Mouse (Mus musculus): ENCODE results near the gene Hist2h2aa1. TPM values are rescaled to one million over a fixed set of nuclear protein-coding genes. Genes with fewer than 3 reads are reported as not detected.

The Hist2h2aa1 gene
- polyA plus RNA-seq (2015; fragmentation: Nextera tagmentation; extraction: Ambion mirVana), result 71.6 and 129 TPM in 2 replicates

DNA sequence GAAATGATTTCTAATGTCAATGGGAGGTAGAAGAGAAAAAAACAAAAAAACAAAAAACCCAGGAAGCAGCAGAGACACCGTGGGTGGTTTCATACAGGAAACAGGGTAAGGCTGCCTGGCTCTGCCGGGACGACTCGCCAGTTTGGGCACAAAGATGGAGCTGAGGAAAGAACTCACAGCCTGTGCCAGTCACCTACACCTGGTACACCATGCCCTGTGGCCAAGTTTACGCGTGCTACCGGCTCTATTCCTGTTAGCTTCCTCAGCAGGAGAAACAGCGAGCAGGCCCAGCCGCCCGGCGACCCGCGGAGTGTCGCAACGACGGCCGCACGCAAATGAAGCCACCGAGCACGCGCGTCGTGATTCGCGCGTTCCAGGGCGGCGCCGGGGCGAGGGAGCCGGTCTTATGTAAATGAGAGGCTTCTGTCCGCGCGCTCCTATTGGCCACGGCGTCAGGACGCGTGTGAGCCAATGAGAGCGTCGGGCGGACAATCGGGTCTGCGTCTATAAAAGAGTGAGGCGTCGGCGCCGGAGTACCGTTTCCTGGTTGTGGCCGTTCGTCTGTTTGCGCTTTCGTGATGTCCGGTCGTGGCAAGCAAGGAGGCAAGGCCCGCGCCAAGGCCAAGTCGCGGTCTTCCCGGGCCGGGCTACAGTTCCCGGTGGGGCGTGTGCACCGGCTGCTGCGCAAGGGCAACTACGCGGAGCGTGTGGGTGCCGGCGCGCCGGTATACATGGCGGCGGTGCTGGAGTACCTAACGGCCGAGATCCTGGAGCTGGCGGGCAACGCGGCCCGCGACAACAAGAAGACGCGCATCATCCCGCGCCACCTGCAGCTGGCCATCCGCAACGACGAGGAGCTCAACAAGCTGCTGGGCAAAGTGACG is at the start of gene Hist2h2aa1:
Gene Hist2h2aa1 (plus strand): TSS at position 495 of the 884 bp plus-strand sequence.

DNA sequence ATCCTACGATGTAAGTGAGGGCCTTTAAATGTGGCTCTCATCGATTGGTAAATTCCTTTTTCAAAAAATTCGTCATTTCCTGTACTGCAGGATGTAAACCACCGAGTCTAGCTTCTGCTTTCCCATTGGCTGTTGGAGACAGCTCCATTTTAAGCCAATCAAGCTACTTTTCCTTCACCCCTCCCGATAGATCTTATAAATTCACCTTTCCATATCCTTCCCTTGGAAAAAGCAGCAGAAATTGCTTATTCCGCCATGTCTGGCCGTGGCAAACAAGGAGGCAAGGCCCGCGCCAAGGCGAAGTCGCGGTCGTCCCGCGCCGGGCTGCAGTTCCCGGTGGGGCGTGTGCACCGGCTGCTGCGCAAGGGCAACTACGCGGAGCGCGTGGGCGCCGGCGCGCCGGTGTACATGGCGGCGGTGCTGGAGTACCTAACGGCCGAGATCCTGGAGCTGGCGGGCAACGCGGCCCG is 25.6 kb upstream of the Hist2h2aa1 start, which contains the start of the genes Bola1 and Hist2h2ab:
Gene Bola1 (minus strand): TSS at position 49 of the 470 bp plus-strand sequence.
Gene Hist2h2ab (plus strand): TSS at position 205 of the 470 bp plus-strand sequence.

DNA sequence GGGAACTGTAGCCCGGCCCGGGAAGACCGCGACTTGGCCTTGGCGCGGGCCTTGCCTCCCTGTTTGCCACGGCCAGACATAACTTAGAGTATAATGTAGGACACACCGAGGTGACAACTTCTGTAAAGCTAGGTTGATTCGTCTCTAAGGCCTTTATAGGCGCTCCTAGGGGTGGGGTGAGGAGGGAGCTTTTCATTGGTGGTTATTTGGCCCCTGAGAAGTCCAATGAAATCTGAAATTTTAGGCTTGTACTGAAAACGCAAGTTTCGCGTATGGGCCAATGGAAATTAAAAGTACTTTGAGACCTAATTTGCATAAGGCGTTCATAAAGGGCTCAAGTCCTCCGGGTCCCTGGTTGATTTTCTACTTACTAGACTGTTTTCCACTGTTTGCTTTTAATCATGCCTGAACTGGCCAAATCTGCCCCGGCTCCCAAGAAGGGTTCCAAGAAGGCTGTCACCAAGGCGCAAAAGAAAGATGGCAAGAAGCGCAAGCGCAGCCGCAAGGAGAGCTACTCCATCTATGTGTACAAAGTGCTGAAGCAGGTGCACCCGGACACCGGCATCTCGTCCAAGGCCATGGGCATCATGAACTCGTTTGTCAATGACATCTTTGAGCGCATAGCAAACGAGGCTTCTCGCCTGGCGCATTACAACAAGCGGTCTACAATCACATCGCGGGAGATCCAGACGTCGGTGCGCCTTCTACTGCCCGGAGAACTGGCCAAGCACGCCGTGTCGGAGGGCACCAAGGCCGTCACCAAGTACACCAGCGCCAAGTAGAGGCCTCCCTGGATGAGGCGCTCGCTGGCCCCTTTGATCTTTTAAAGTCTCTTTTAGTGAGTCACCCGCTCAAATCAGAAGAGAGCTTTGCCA is 24.3 kb upstream of the Hist2h2aa1 start, which contains the start of the genes Hist2h2ac and Hist2h2be:
Gene Hist2h2ac (minus strand): TSS at position 116 of the 875 bp plus-strand sequence.
Gene Hist2h2be (plus strand): TSS at position 355 of the 875 bp plus-strand sequence.

DNA sequence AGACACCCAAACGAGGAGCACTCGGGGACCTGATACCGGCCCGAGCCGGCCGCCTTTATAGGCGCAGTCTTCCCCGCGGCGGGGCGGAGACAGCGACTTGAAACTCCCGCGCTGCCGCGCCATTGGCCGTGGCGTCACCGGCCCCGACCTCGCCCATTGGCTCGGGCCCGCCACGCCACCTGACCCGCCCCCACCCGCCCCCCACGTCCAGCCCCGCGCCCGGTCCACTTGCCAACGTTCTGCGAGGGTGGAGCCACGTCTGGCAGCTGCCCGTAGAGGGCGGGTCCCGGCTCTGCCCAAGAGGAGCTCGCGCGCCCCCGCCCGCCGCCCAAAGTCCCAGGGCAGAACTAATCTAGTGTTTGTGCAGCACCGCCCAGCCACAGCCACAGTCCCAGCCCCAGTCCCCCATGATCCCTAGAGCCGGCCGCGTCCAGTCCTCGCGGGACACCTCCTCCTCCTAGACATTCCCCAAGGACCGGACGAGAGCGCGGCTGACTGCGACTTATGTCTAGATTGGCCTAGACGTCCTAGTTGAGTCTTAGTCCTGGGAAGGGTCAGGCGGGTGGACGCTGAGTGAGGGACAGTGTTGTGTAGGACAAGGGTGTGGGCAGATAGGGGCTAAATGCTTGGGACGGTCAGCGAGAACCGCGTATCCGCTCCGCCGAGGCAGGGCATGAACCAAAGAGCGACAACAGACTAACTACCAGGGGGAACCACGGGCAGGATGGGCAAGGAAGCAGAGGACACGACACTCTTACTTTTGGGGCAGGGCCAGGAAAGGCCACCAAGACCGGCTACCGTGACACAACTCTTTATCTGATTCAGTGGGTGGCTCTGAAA is 6.1 kb upstream of the Hist2h2aa1 start, which contains the start of gene Hist2h3c2:
Gene Hist2h3c2 (minus strand): TSS at position 174 of the 840 bp plus-strand sequence.

DNA sequence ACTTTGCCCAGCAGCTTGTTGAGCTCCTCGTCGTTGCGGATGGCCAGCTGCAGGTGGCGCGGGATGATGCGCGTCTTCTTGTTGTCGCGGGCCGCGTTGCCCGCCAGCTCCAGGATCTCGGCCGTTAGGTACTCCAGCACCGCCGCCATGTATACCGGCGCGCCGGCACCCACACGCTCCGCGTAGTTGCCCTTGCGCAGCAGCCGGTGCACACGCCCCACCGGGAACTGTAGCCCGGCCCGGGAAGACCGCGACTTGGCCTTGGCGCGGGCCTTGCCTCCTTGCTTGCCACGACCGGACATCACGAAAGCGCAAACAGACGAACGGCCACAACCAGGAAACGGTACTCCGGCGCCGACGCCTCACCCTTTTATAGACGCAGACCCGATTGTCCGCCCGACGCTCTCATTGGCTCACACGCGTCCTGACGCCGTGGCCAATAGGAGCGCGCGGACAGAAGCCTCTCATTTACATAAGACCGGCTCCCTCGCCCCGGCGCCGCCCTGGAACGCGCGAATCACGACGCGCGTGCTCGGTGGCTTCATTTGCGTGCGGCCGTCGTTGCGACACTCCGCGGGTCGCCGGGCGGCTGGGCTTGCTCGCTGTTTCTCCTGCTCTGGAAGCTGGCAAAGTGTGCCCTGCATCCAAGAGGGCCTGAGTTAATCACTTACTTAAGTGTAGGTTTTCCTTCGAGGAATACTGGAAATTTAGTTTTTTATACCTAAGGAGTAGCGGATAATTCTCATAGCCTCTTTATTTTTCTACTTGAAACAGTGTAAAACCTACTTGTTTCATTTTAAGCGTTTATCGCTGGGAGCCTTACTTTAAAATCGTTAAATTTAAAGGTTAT is 5.1 kb upstream of the Hist2h2aa1 start, which contains the start of gene Hist2h2aa2:
Gene Hist2h2aa2 (minus strand): TSS at position 328 of the 850 bp plus-strand sequence.

DNA sequence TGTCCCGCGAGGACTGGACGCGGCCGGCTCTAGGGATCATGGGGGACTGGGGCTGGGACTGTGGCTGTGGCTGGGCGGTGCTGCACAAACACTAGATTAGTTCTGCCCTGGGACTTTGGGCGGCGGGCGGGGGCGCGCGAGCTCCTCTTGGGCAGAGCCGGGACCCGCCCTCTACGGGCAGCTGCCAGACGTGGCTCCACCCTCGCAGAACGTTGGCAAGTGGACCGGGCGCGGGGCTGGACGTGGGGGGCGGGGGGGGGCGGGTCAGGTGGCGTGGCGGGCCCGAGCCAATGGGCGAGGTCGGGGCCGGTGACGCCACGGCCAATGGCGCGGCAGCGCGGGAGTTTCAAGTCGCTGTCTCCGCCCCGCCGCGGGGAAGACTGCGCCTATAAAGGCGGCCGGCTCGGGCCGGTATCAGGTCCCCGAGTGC is 1.1 kb downstream of the Hist2h2aa1 start, which contains the start of gene Hist2h3c1:
Gene Hist2h3c1 (plus strand): TSS at position 259 of the 430 bp plus-strand sequence.

DNA sequence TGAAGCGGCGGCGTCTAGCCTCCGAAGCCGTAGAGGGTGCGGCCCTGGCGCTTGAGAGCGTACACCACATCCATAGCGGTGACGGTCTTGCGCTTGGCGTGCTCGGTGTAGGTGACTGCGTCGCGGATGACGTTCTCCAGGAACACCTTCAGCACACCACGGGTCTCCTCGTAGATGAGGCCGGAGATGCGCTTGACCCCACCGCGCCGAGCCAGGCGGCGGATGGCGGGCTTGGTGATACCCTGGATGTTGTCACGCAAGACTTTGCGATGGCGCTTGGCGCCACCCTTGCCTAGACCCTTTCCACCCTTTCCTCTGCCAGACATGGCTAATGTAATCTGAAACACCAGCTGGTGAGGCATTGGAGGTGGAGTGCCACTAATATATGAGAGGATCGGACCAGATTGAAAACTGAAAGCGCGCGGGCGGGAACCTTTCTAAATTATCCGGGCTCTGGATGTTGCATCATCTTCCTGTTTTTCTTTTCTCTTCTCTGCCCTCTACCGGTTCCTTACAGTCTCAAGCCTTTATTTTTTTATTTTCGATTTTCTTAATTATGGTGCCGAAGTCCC is 17.8 kb downstream of the Hist2h2aa1 start, which contains the start of gene Hist2h4:
Gene Hist2h4 (minus strand): TSS at position 333 of the 572 bp plus-strand sequence.

DNA sequence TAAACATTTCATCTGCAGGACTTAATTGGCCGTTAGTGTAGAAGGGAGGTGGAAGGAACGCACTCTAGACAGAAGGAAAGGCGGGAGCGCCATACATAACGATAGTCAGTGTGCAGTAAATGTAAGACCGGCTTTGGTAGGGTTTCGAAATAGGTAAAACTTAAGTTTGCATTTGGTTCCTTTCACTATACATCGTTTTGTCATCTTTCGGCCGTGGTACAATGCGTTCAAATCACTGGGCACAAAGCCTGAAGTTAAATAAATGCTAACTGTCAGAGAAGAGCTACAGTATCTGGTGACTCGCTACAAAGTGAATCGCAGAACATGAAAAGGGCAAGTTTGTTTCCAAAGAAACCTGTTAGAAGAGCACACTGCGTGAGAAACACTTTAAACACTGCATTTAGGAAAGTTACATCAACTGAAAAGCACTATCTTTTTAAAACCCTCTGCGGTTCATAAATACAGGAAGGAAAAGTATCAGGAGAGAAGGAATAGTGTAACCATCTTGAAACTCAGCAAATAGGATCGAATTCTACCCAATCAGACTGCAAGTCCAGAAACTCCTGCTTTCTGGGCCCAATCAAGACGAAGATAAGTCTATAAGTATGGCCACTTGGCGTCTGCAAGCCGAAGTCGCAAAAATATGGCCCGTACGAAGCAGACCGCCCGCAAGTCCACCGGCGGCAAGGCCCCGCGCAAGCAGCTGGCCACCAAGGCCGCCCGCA is 22.9 kb downstream of the Hist2h2aa1 start, which contains the start of gene Hist2h3b:
Gene Hist2h3b (plus strand): TSS at position 604 of the 725 bp plus-strand sequence.

DNA sequence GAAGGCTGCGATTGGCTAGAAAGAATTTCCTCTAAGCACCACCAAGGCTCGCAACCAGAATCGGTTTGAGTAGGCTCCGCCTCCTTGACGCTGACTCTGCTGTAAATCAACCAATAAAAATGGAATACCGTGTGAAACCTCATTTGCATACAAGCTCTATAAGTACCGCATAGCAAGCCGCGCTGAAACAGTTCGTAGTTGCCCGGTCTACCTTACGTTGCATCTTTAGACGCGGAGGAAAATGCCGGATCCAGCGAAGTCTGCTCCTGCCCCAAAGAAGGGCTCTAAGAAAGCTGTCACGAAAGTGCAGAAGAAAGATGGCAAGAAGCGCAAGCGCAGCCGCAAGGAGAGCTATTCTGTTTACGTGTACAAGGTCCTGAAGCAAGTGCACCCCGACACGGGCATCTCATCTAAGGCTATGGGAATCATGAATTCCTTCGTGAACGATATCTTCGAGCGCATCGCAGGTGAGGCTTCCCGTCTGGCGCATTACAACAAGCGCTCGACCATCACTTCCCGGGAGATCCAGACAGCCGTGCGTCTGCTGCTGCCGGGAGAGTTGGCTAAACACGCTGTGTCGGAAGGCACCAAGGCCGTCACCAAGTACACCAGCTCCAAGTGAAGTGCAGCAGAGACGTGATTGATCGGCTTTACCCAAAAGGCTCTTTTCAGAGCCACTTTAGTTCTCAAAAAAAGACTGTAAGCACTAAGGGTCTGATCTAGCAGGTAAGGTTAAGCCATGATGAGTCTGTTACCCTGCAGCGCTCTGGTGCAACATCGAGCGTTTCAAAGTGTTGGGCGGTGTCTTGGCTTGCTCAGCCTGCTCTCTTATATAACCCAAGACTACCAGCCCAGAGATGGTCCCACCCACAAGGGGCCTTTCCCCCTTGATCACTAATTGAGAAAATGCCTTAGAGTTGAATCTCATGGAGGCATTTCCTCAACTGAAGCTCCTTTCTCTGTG is 24.5 kb downstream of the Hist2h2aa1 start, which contains the start of gene Hist2h2bb:
Gene Hist2h2bb (plus strand): TSS at position 242 of the 964 bp plus-strand sequence.

DNA sequence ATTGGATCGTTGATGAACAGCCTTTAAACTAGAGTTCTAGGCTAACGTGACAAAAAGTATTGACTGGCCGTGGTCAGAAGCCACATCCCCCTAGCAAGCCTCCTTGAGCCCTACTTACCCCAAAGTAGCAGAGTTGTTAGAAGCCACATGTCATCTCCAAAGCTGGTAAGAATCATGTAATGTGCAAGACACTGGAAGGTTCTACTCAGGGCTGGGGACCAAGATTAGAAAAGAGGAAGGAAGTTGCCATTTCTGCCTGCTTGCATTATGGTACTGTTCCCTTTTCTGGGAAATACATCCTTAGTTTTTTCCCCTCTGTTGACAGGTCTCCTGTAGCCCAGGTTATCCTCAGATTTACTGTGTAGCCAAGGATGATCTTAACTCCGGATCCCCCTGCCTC is 48.5 kb downstream of the Hist2h2aa1 start, which contains the start of gene Fcgr1:
Gene Fcgr1 (minus strand): TSS at position 183 of the 400 bp plus-strand sequence.

Small RNA genes lying within 50 kb of the gene (microRNA-seq; reads per million reads assigned to microRNA genes)
- not detected for gene Gm44492 (ENCODE audit: borderline replicate concordance, insufficient number of aligned reads)
- gene Gm47311 (ENCODE audit: borderline replicate concordance, insufficient number of aligned reads), result not detected
- not detected for gene Gm47313 (ENCODE audit: borderline replicate concordance, insufficient number of aligned reads)

Other genes starting within 250 kb of the Hist2h2aa1 start
- 25.3 and 38.4 TPM in 2 replicates for gene Plekho1, start 249.5 kb upstream of the Hist2h2aa1 start, polyA plus RNA-seq (2015; fragmentation: Nextera tagmentation; extraction: Ambion mirVana)
- 44.5 and 48.8 TPM in 2 replicates for gene Vps45, start 187.0 kb upstream of the Hist2h2aa1 start, polyA plus RNA-seq (2015; fragmentation: Nextera tagmentation; extraction: Ambion mirVana)
- gene Otud7b, start 141.0 kb upstream of the Hist2h2aa1 start, polyA plus RNA-seq (2015; fragmentation: Nextera tagmentation; extraction: Ambion mirVana), result 10.6 and 16.1 TPM in 2 replicates
- 16.9 and 21.9 TPM in 2 replicates for gene Mtmr11, start 83.5 kb upstream of the Hist2h2aa1 start, polyA plus RNA-seq (2015; fragmentation: Nextera tagmentation; extraction: Ambion mirVana)
- 68.8 and 90.2 TPM in 2 replicates for gene Sf3b4, start 73.2 kb upstream of the Hist2h2aa1 start, polyA plus RNA-seq (2015; fragmentation: Nextera tagmentation; extraction: Ambion mirVana)
- 7.0 and 12.5 TPM in 2 replicates for gene Sv2a, start 64.3 kb upstream of the Hist2h2aa1 start, polyA plus RNA-seq (2015; fragmentation: Nextera tagmentation; extraction: Ambion mirVana)
- gene Bola1, start 25.8 kb upstream of the Hist2h2aa1 start, polyA plus RNA-seq (2015; fragmentation: Nextera tagmentation; extraction: Ambion mirVana), result 94.8 and 99.9 TPM in 2 replicates
- 0.35 TPM in 1 of 2 replicates, not detected in the other for gene Hist2h2ab, start 25.6 kb upstream of the Hist2h2aa1 start, polyA plus RNA-seq (2015; fragmentation: Nextera tagmentation; extraction: Ambion mirVana)
- 4.3 and 5.1 TPM in 2 replicates for gene Hist2h2ac, start 24.6 kb upstream of the Hist2h2aa1 start, polyA plus RNA-seq (2015; fragmentation: Nextera tagmentation; extraction: Ambion mirVana)
- 3.7 and 6.3 TPM in 2 replicates for gene Hist2h2be, start 24.4 kb upstream of the Hist2h2aa1 start, polyA plus RNA-seq (2015; fragmentation: Nextera tagmentation; extraction: Ambion mirVana)
- gene Hist2h3c2, start 6.4 kb upstream of the Hist2h2aa1 start, polyA plus RNA-seq (2015; fragmentation: Nextera tagmentation; extraction: Ambion mirVana), result 2.3 and 5.0 TPM in 2 replicates
- 258 and 451 TPM in 2 replicates for gene Hist2h2aa2, start 5.2 kb upstream of the Hist2h2aa1 start, polyA plus RNA-seq (2015; fragmentation: Nextera tagmentation; extraction: Ambion mirVana)
- 0.63 TPM in 1 of 2 replicates, not detected in the other for gene Hist2h3c1, start 1.2 kb downstream of the Hist2h2aa1 start, polyA plus RNA-seq (2015; fragmentation: Nextera tagmentation; extraction: Ambion mirVana)
- 1.8 and 3.8 TPM in 2 replicates for gene Hist2h4, start 17.8 kb downstream of the Hist2h2aa1 start, polyA plus RNA-seq (2015; fragmentation: Nextera tagmentation; extraction: Ambion mirVana)
- gene Hist2h3b, start 23.2 kb downstream of the Hist2h2aa1 start, polyA plus RNA-seq (2015; fragmentation: Nextera tagmentation; extraction: Ambion mirVana), result 12.9 and 15.1 TPM in 2 replicates
- 3.5 and 4.4 TPM in 2 replicates for gene Hist2h2bb, start 24.3 kb downstream of the Hist2h2aa1 start, polyA plus RNA-seq (2015; fragmentation: Nextera tagmentation; extraction: Ambion mirVana)
- 4.1 and 5.1 TPM in 2 replicates for gene Fcgr1, start 48.5 kb downstream of the Hist2h2aa1 start, polyA plus RNA-seq (2015; fragmentation: Nextera tagmentation; extraction: Ambion mirVana)
- gene BC107364, start 206.8 kb downstream of the Hist2h2aa1 start, polyA plus RNA-seq (2015; fragmentation: Nextera tagmentation; extraction: Ambion mirVana), result not detected in 2 replicates